Mouse (Mus musculus): ENCODE results near the gene Adgrl2.
A peak's percentile ranks its signal among the peaks of the same experiment; 100 is the strongest.

Adgrl2 gene

DNA sequence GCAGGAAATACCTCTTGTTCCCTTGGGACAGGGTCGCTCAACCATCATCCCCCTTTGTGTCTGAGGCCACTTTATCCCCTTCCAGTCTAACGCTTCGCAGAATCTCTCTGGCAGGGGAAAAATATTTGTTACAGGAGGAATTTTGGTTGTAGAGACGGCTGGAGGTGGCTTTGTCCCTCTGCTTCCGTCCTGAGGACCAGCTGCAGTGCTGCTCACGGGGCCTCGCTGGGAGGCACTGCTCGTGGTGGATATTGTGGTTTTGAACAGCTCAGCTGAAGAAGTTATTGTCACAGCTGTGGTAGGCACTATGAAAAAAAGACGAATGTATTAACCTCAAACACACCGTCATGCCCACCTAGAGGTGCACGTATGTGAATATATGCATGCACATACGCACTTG is 137.8 kb downstream of the Adgrl2 start:
- TF ChIP-seq GATA4 (IDR thresholded peaks at IDR 0.05; ENCODE audit: insufficient replicate concordance, low read length), result no peak

DNA sequence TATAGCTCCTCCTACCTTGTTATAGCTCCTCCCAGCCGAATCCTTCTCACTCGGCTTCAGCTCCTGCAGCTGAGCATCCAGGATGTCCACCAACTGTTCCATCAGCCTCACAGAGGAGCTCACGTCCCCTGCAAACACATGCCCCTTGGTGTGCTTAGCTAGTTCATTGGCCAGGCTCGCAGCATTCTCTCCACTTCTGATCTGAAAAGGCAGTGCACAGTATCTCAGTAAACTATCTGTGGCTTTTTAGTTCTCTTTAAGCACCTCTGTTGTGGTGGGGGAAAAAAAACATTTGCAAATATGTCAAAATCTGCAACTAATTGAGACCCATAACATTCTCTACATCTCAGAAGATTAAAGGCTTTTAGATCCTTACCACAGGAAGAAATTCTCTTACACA is 139.5 kb downstream of the Adgrl2 start:
- no peak for TF ChIP-seq GATA4 (IDR thresholded peaks at IDR 0.05; ENCODE audit: insufficient replicate concordance, low read length)

DNA sequence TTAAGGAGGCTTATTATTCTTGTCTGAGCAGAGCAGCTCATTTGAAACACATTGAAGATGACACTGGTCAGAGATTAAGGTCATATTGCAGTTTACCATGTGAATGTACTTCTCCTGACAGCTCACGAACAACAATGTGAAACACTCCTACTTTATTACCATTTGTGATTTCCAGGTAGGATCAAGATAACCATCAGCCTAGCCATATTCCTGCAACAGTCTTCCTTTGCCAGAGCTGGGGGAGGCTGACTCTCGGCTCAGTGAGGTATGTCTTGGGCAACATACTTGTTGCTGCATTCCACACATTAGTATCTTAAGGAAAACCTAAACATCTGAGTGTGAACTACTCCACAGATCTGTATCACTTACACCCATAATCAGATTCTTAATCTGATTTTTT is 142.0 kb downstream of the Adgrl2 start:
- no peak for TF ChIP-seq GATA4 (IDR thresholded peaks at IDR 0.05; ENCODE audit: insufficient replicate concordance, low read length)

DNA sequence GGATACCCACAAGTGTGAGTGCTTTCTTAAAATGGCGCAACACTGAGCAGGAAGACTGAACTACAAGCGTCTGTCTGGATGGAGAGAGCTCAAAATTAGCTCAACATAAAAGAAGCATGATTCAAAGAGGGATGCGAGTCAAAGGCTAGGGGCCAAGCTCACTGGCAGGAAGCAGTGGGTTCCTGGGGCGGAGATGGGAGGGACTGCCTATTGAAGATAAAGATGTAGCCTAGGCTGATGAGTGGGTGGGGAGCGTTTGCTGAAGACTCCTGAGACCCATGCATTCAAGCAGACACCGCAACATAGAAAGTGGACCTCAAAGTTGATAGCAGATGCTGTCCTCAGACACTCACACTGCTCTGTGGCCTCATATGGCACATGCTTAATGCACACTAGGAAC is 146.2 kb downstream of the Adgrl2 start:
- TF ChIP-seq GATA4 (IDR thresholded peaks at IDR 0.05; ENCODE audit: insufficient replicate concordance, low read length), result peak; percentile 37; the same call in 1 of the 2 replicates

DNA sequence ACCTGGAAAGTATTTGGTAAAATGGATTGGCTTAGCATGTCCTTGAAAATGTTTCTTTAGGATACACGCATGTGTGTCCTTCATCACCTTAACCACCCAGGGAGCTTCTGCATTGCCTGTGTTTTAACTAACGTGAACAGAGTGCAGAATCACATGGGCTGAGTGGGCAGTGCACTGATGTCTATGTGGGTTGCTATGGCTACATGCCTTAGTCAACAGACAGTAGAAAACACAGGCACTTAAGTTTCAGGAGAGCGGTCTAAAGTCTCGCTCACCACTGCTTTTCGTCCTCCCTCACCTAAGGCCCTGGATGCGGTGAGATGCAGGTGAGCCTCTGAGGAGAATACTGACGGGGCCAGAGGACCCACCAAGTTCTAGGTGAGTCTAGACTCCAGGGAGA is 147.8 kb downstream of the Adgrl2 start:
- TF ChIP-seq GATA4 (IDR thresholded peaks at IDR 0.05; ENCODE audit: insufficient replicate concordance, low read length), result no peak

DNA sequence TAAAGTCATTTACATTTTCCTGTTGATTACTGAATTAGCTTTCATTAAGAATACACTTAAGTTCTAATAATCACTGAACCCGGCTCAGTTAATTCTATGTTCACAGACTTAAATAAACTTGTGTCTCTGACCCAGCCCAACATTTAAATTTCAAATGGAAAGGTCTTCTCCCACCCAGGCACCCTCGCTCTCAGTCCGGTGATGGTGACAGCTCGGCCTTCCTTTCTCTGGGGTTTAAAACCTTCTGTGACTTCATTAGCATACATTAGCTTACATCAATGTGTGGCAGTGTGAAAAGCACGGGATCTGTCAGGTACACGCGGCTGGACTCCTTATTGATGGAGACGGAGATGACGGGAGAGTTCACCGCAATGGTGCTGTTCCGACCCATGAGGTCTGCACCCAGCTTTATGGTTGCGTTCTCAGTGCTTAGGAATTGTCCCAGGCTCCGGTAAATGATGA is 151.5 kb downstream of the Adgrl2 start:
- TF ChIP-seq GATA4 (IDR thresholded peaks at IDR 0.05; ENCODE audit: insufficient replicate concordance, low read length), result no peak

DNA sequence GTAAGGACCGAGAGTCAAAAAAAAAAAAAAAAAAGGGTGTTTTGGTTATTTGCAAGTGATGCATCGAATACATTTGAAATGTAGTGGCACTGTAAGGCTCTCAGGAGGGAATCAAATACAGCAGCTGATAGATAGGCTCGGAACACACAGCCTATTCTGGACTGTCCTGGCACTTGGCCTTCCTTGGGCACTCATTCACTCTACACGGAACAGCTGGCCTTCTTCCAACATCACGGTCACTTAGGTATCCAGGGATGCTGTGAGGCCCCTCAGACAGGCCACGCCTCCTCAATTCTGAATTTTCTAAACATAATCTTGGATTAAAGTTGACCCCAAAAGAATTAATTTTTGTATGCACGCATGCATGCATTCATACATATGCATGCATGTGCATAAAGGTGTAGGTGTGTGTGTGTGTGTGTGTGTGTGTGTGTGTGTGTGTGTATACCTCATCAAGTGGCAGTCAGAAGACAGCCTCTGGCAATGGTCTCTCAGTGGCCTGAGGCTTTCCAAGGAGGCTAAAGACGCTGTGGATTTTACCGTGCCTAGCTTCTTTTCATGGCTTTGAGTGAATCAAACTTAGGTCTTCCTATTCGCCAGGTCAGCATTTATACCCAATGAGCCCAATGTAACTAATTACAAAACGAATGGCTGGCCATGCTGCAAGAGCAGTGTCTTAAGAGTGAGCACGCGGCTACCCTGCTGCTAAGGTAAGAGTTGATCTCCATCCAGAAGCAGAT is 152.1 kb downstream of the Adgrl2 start:
- TF ChIP-seq GATA4 (IDR thresholded peaks at IDR 0.05; ENCODE audit: insufficient replicate concordance, low read length), result no peak

DNA sequence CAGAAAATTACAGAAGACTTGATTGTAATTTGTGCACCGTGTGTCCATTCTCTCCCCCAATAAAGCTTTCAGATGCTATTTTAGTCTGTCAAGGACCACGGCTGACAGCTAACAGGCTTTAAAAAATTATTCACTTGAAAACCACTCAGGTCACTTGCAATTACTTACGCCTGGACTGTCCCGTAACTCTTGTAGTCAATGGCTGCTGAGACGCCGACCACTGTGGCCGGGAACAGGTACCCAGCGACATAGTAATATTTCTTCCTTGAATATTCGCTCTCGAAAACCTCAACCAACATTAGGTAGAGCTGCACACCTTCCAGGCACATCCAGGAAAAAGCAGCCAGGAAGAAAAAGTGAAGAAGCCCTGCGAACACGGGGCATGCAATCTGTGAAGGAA is 155.2 kb downstream of the Adgrl2 start:
- no peak for TF ChIP-seq GATA4 (IDR thresholded peaks at IDR 0.05; ENCODE audit: insufficient replicate concordance, low read length)

DNA sequence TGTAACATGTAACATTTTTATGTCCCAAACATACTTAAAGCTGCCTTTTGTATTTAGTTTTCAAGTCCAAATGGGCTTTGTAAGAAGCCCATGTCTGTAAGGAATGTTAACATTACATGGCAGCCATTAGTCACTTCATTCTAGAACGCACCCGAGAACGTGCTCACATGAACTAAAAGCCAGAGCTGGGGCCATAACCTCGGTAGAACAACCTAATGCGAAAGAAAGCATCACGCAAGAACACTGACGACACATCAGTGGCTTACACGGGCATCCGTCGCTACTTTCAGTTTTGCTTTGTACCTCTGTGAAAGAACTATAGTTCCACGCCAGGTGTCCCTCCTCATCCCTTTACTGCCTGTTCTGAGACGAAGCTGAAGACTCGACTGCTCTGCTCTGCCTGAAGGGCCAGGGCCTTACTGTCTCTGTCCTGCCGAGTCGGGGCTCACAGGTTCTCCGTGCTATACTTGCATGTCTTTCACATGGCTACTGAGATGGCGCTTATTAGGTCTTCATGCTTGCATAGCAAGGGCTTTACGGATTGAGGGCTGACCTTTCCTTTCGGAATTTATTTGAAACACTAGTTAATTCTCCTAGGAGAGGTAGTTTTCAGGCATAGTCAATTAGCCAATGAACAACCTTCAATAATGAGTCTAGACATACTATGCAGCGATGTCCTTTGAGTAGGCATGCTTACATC is 157.1 kb downstream of the Adgrl2 start:
- TF ChIP-seq GATA4 (IDR thresholded peaks at IDR 0.05; ENCODE audit: insufficient replicate concordance, low read length), result no peak

DNA sequence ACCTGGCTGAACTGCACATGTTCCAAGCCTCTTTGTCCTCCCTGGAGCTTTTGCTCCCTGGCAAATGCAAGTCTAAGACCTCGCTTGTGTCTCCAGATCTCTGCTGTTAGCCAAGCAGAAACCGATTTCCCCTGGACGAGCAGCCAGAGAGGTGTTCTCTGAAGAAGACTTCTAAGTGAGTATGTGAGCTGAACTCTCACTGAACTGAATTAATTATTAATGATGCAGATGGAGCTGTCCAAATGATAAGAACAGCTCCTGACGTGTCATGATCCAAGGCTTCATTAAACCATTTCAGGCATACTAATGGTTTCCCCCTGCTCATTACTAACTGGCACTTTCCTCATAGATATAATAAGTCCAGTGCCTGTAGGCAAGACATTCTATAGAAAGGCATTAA is 158.4 kb downstream of the Adgrl2 start:
- no peak for TF ChIP-seq GATA4 (IDR thresholded peaks at IDR 0.05; ENCODE audit: insufficient replicate concordance, low read length)

DNA sequence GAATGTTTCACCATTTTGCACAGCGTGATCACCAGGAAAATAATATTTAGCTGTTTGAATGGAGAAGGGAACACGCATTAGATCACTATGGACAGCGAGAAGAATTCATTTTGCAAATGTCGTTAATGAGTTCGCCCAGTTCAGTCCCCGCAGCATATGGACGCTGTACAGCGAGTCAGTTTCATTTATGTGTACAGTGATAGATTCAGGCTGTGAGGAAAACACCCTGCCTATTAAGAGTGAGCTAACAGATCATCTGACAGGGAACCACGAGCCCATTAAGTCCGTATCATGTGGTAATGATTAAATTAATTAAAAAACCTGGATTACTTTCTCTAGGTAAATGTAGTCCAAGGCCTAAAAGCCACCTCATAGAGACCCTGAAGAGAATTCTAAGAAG is 161.8 kb downstream of the Adgrl2 start:
- TF ChIP-seq GATA4 (IDR thresholded peaks at IDR 0.05; ENCODE audit: insufficient replicate concordance, low read length), result no peak

DNA sequence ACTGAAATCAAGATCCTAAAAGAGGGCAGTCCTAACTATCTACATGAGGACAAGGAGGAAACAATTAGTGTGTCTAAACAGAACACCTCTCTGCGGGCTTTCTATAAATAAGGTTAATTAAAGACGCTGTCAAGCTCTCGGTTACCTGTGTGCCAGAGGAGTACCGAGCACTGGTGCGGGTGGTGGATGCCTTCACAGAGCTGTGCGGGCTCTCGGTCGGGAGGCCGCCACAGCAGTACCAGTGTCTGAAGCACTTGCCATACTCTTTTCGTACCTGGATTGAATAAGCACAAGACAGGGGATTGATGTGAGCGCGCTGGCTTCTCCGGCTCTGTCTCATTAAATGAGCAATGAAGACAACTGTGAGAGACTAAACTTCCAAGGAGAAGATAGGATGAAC is 166.8 kb downstream of the Adgrl2 start:
- TF ChIP-seq GATA4 (IDR thresholded peaks at IDR 0.05; ENCODE audit: insufficient replicate concordance, low read length), result no peak

DNA sequence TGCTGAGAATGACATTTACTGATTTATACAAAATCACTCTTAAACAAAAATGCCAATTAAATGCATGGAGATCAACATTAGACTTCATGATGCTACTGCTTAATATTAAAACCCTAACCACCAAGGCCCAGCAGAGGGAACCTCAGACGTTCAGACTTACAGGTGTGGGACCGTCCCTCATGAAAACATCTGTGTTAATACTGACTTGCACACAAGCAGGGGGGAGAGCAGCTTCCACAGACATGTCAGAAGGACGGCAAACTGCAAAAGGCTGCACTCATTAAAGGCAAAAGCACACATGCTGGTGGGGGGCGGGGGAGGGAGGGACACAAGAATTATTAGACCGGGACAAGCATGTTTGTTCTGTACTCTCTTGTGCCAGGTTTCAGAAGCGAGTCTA is 168.7 kb downstream of the Adgrl2 start:
- TF ChIP-seq GATA4 (IDR thresholded peaks at IDR 0.05; ENCODE audit: insufficient replicate concordance, low read length), result no peak

DNA sequence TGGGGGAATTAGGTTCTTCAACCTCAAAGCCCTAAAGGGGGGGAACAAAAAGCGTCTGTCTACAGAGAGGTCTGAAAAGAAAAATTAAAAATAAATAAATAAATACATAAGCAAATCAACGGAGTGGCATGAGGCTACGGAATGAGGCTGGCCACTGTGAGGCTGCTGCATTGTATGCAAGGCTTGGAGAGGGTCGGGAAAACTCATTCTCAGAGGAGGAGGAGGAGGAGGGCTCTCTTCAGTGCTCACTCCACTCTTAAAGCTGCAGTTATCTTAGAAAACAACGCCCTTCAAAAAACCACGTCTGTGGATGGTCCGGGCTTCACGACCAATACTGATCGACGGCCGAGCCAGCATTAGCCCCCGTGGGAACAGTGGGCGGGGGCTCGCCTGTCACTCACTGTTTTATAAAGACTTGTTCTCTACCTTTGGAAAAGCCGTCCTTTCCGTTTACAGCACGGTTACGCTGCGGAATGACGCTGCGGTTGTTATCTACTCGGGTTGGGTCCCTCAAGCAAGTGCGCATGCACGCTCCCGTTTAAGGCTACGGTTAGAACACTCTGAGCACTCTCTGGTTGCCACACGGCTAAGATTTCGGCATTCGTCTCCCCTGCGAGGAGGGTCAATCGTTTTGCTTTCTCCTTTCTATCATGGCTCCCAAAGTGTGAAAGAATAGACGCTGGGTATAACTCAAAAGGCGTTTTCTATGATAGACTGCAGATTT is 170.9 kb downstream of the Adgrl2 start:
- TF ChIP-seq GATA4 (IDR thresholded peaks at IDR 0.05; ENCODE audit: insufficient replicate concordance, low read length), result no peak

DNA sequence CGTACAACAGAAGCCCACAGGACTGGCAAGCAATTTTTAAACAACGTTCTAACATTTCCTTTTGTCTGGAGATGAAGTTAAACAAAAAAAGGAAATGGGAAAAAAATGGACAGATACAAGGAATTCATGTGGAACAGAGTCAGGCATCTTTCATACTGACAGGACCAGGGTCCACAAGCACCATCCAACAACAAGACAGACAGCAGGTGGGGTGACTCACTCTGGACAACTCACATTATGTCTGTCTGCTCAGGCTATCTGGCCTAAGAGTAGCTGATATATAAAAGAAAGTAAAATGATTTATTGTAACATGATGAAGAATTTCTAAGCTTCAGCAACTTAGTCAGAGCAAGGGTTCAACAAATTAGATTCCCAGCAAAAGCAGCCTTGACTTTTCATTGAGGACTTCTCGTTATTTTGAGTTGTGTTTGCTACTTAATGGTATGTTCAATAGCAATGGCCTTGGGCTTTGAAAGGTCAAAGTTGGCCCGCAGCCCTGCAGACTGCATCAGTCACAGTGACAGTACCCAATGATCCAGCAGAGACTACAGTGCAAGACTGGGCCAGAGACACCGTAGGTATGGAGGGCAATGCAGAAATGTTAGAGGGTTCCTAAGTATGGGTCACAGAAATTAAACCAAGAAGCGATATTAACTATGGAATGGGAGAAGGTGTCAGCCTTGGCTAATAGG is 171.8 kb downstream of the Adgrl2 start:
- TF ChIP-seq GATA4 (IDR thresholded peaks at IDR 0.05; ENCODE audit: insufficient replicate concordance, low read length), result no peak

Data from liver, adult (tissue).